Mouse (Mus musculus): ENCODE measurements around the gene Auts2. TPM values are rescaled to one million over a fixed set of nuclear protein-coding genes. Genes with fewer than 3 reads are reported as not detected.

Gene Auts2
- polyA plus RNA-seq, 1 experiment from 2014 or later = 69.8 TPM

GRCm38 (mm10) chr5:132190190-132190589 is 353.0 kb downstream of the Auts2 start:
- ATAC-seq (ENCODE audit: insufficient number of reproducible peaks, insufficient read depth, low FRiP score, low TSS enrichment, low read depth) = no peak
- no peaks in the 10 kb centered on the region for H3K9me3 ChIP-seq
- H3K9ac ChIP-seq = no peak overlapping the region
- no peak overlapping the region for H3K4me2 ChIP-seq
- no peaks in the 10 kb centered on the region for H3K36me3 ChIP-seq
- no peaks in the 10 kb centered on the region for H3K27me3 ChIP-seq
- H3K4me1 ChIP-seq = peaks cover 74% of the 10 kb centered on the region
- 68% methylated on average over 4 of the region's 4 CpGs for WGBS
- H3K4me3 ChIP-seq = no peak overlapping the region
- H3K27ac ChIP-seq = no peak overlapping the region

- WGBS = 9% methylated on average over 3 of the region's 3 CpGs
- Histone ChIP-seq H3K4me1 (peaks cover 71% of the 10 kb centered on the region), H3K27ac (peak overlapping the region; percentile 30)
Observed at GRCm38 (mm10) chr5:132186659-132187058, 356.5 kb downstream of the Auts2 start.

GRCm38 (mm10) chr5:132186221-132186620 is 356.9 kb downstream of the Auts2 start:
- Histone ChIP-seq H3K9me3 (no peaks in the 10 kb centered on the region), H3K27ac (peak overlapping the region; percentile 30), H3K4me3 (no peak overlapping the region), H3K36me3 (no peaks in the 10 kb centered on the region), H3K27me3 (no peaks in the 10 kb centered on the region), H3K4me1 (peaks cover 71% of the 10 kb centered on the region), H3K9ac (no peak overlapping the region), H3K4me2 (peak overlapping the region; percentile 42)
- 7% methylated on average over 7 of the region's 7 CpGs for WGBS
- ATAC-seq (ENCODE audit: insufficient number of reproducible peaks, insufficient read depth, low FRiP score, low TSS enrichment, low read depth) = no peak

More at GRCm38 (mm10) chr5:132186659-132187058, 356.5 kb downstream of the Auts2 start:
- no peaks in the 10 kb centered on the region for H3K27me3 ChIP-seq
- no peak overlapping the region for H3K9ac ChIP-seq
- ATAC-seq (ENCODE audit: insufficient number of reproducible peaks, insufficient read depth, low FRiP score, low TSS enrichment, low read depth) = no peak
- no peaks in the 10 kb centered on the region for H3K36me3 ChIP-seq
- H3K9me3 ChIP-seq = no peaks in the 10 kb centered on the region
- H3K4me3 ChIP-seq = no peak overlapping the region
- H3K4me2 ChIP-seq = peak overlapping the region; percentile 42

GRCm38 (mm10) chr5:132184395-132185095 is 358.6 kb downstream of the Auts2 start:
- ATAC-seq (ENCODE audit: insufficient number of reproducible peaks, insufficient read depth, low FRiP score, low TSS enrichment, low read depth) = no peak
- Histone ChIP-seq H3K27ac (no peak overlapping the region), H3K4me2 (no peak overlapping the region), H3K27me3 (no peaks in the 10 kb centered on the region), H3K9ac (no peak overlapping the region), H3K4me1 (peaks cover 57% of the 10 kb centered on the region), H3K4me3 (no peak overlapping the region), H3K9me3 (no peaks in the 10 kb centered on the region), H3K36me3 (no peaks in the 10 kb centered on the region)
- WGBS = 70% methylated on average over 4 of the region's 4 CpGs

GRCm38 (mm10) chr5:132182077-132182476 is 361.1 kb downstream of the Auts2 start:
- WGBS = 64% methylated on average over 9 of the region's 9 CpGs
- H3K36me3 ChIP-seq = no peaks in the 10 kb centered on the region
- no peak for ATAC-seq (ENCODE audit: insufficient number of reproducible peaks, insufficient read depth, low FRiP score, low TSS enrichment, low read depth)

GRCm38 (mm10) chr5:132170010-132170409 is 373.1 kb downstream of the Auts2 start:
- H3K9ac ChIP-seq = no peak overlapping the region
- no peaks in the 10 kb centered on the region for H3K27me3 ChIP-seq
- peaks cover 29% of the 10 kb centered on the region for H3K4me1 ChIP-seq
- H3K9me3 ChIP-seq = no peaks in the 10 kb centered on the region
- ATAC-seq (ENCODE audit: insufficient number of reproducible peaks, insufficient read depth, low FRiP score, low TSS enrichment, low read depth) = no peak
- no peak overlapping the region for H3K4me2 ChIP-seq
- no peaks in the 10 kb centered on the region for H3K36me3 ChIP-seq
- 73% methylated on average over 8 of the region's 8 CpGs for WGBS
- H3K4me3 ChIP-seq = no peak overlapping the region
- no peak overlapping the region for H3K27ac ChIP-seq

More at GRCm38 (mm10) chr5:132182077-132182476, 361.1 kb downstream of the Auts2 start:
- Histone ChIP-seq H3K27ac (peak overlapping the region; percentile 39; the same call in 1 of the 2 replicates), H3K9ac (no peak overlapping the region), H3K4me1 (peaks cover 35% of the 10 kb centered on the region), H3K27me3 (no peaks in the 10 kb centered on the region), H3K4me2 (no peak overlapping the region), H3K4me3 (no peak overlapping the region), H3K9me3 (no peaks in the 10 kb centered on the region)

- Histone ChIP-seq H3K4me2 (no peak overlapping the region), H3K4me1 (peaks cover 31% of the 10 kb centered on the region), H3K36me3 (no peaks in the 10 kb centered on the region), H3K9ac (no peak overlapping the region), H3K27ac (no peak overlapping the region), H3K9me3 (no peaks in the 10 kb centered on the region), H3K4me3 (no peak overlapping the region), H3K27me3 (no peaks in the 10 kb centered on the region)
- ATAC-seq (ENCODE audit: insufficient number of reproducible peaks, insufficient read depth, low FRiP score, low TSS enrichment, low read depth) = no peak
- WGBS = 83% methylated on average over 5 of the region's 5 CpGs
Observed at GRCm38 (mm10) chr5:132168805-132169204, 374.3 kb downstream of the Auts2 start.

- H3K27ac ChIP-seq = no peak overlapping the region
- ATAC-seq (ENCODE audit: insufficient number of reproducible peaks, insufficient read depth, low FRiP score, low TSS enrichment, low read depth) = no peak
- H3K36me3 ChIP-seq = no peaks in the 10 kb centered on the region
- no peaks in the 10 kb centered on the region for H3K9me3 ChIP-seq
- peaks cover 35% of the 10 kb centered on the region for H3K4me1 ChIP-seq
- no peaks in the 10 kb centered on the region for H3K27me3 ChIP-seq
- no peak overlapping the region for H3K4me3 ChIP-seq
- no peak overlapping the region for H3K9ac ChIP-seq
- H3K4me2 ChIP-seq = no peak overlapping the region
- 91% methylated on average over 5 of the region's 5 CpGs for WGBS
Observed at GRCm38 (mm10) chr5:132168224-132168623, 374.9 kb downstream of the Auts2 start.

- H3K36me3 ChIP-seq = no peaks in the 10 kb centered on the region
- H3K4me2 ChIP-seq = no peak overlapping the region
- H3K4me1 ChIP-seq = peaks cover 39% of the 10 kb centered on the region
- no peak overlapping the region for H3K9ac ChIP-seq
- WGBS = 69% methylated on average over 3 of the region's 3 CpGs
- no peaks in the 10 kb centered on the region for H3K27me3 ChIP-seq
- H3K9me3 ChIP-seq = no peaks in the 10 kb centered on the region
- no peak overlapping the region for H3K27ac ChIP-seq
- no peak overlapping the region for H3K4me3 ChIP-seq
- no peak for ATAC-seq (ENCODE audit: insufficient number of reproducible peaks, insufficient read depth, low FRiP score, low TSS enrichment, low read depth)
Observed at GRCm38 (mm10) chr5:132166559-132166958, 376.6 kb downstream of the Auts2 start.

GRCm38 (mm10) chr5:132163960-132164359 is 379.2 kb downstream of the Auts2 start:
- Histone ChIP-seq H3K36me3 (no peaks in the 10 kb centered on the region), H3K9me3 (no peaks in the 10 kb centered on the region), H3K4me2 (no peak overlapping the region), H3K4me3 (no peak overlapping the region), H3K27ac (no peak overlapping the region), H3K4me1 (peaks cover 36% of the 10 kb centered on the region), H3K9ac (no peak overlapping the region), H3K27me3 (no peaks in the 10 kb centered on the region)
- ATAC-seq (ENCODE audit: insufficient number of reproducible peaks, insufficient read depth, low FRiP score, low TSS enrichment, low read depth) = no peak
- WGBS = 73% methylated on average over 10 of the region's 10 CpGs

- WGBS = 22% methylated on average over 4 of the region's 4 CpGs
- no peak for ATAC-seq (ENCODE audit: insufficient number of reproducible peaks, insufficient read depth, low FRiP score, low TSS enrichment, low read depth)
- no peak overlapping the region for H3K9ac ChIP-seq
- H3K27ac ChIP-seq = peak overlapping the region; percentile 81
- no peaks in the 10 kb centered on the region for H3K27me3 ChIP-seq
- H3K36me3 ChIP-seq = no peaks in the 10 kb centered on the region
- no peak overlapping the region for H3K4me2 ChIP-seq
- no peak overlapping the region for H3K4me3 ChIP-seq
- H3K4me1 ChIP-seq = peaks cover 36% of the 10 kb centered on the region
- H3K9me3 ChIP-seq = no peaks in the 10 kb centered on the region
Observed at GRCm38 (mm10) chr5:132162206-132162533, 381.0 kb downstream of the Auts2 start.

GRCm38 (mm10) chr5:132161338-132162205 is 381.6 kb downstream of the Auts2 start:
- H3K27ac ChIP-seq = peak overlapping the region; percentile 81
- H3K4me2 ChIP-seq = peak overlapping the region; percentile 30
- WGBS = 19% methylated on average over 9 of the region's 9 CpGs
- H3K36me3 ChIP-seq = no peaks in the 10 kb centered on the region
- H3K27me3 ChIP-seq = no peaks in the 10 kb centered on the region
- ATAC-seq (ENCODE audit: insufficient number of reproducible peaks, insufficient read depth, low FRiP score, low TSS enrichment, low read depth) = peak; percentile 62; the same call in 1 of the 2 replicates
- H3K4me3 ChIP-seq = no peak overlapping the region
- no peaks in the 10 kb centered on the region for H3K9me3 ChIP-seq
- H3K4me1 ChIP-seq = peaks cover 36% of the 10 kb centered on the region
- H3K9ac ChIP-seq = no peak overlapping the region
